Mouse (Mus musculus) CD4-positive helper T cell, adult 2 months (primary cell): ENCODE results near the gene Cgref1.

ENCODE experiments used
- DNase-seq: peaks from one replicate; pipeline ENCODE4 v3.0.0-alpha.2; 2012; ENCODE audit warnings: low read depth, missing footprints, low spot score

Gene Cgref1

DNA sequence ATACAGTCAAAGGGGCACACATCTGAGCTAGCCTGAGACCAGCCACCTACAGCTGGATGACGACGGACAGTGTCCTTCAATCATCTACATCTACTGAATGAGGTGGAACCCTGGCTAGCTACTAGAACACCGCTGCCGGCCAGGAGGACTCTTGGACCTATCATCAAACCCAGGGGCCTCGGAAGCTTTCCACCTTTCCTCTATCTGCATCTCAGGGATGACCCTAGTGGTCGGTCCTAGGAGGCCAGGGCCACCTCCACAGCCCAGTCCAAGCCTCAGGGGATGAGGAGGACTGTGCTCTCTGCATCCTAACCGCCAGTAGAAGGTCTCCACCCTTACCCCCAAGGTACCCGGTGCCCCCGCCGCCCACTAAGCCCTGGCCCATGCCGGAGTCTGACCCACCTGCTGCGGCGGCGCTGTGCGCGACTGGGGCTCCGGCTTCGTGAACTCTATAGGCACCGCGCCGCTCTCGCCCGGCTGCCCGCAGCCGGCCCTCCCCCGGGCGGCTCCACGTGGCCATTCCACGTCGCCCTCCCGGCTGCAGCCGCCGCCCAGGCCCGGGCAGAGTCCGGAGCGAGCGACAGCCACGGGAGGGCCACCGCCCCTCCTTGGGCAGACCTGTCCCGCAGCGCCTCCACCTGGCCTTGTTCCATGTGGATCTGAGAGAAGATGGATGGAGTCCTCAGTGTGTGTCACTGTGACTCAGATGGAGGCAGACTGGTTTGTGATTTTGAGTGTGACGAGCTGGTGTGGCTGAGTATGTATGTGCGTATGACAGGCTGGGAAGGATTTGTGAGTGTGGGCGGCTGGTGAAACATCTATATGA lies at the start of gene Cgref1:
Cgref1 (minus strand) TSS at position 636 of the 826 bp plus-strand sequence.
- DNase-seq: peak; percentile 42

DNA sequence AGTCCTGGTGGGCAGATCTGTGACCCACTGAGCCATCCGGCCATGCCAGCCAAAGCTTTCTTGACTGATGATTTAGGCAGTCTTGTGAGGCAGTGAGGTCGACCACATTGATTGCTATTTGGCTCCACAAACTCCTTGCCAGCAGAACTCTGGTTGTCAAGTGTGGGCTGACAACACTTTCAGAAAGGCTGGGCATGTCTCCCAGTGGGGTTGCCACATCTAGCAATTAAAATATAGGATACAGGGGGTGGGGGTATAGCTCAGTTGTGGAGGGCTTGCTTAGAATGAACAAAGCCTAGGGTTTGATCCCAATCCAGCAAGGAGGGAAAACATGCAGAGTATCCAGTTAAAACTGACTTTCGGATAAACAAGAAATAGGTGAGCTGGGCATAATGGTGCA lies 48.7 kb upstream of the Cgref1 start:
- DNase-seq: no peak

DNA sequence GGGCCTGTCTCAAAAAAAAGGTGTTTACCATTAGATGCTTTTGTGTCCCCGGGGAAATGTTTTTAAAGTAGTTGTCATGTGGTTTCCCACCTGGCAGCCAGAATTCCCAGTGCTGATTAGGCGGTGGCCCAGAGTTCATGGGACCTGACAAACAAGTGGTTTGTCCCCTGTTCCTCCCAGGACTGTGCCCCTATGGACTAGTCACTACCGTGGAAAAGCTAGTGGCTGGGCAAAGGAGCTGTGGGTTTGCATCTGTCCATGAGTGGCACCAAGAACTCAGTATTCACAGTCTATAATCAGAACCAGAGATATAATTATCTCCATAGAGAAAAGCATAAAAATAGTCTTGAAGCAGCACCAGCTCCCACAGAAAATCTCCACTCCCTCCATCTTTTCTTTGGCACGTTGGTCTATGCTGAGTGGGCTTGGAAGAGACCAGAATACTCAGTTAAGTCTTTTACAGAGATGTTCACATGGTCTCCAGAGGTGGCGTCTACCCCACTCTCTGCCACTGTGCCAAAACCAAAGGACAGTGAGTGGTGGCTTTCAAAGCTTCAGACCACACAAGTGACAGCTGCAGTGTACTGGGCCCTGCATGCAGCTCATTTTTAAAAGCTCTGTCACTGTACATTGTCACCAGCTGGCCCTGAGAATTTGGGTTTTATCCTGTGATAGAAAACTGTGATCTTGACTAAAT lies 47.7 kb upstream of the Cgref1 start:
- DNase-seq: no peak

DNA sequence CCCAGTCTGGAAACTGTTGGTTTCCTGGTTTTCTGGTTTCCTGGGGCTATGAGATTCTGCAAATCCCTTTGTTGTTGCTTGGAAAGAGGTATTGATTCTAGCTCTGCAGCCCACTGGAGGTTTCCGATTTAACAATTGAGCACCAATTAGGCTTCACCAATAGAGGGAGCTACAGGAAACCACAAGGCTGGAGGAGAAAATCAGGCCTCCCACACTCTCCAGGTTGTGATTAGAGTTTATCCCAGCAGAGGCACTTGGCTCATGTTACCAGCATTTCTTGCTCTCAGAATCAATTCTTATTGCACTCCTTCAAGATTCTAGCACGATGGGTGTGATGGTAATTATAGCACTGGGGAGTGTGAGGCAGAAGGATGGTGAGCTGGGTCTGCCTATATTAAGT lies 37.0 kb upstream of the Cgref1 start:
- DNase-seq: peak; percentile 23

DNA sequence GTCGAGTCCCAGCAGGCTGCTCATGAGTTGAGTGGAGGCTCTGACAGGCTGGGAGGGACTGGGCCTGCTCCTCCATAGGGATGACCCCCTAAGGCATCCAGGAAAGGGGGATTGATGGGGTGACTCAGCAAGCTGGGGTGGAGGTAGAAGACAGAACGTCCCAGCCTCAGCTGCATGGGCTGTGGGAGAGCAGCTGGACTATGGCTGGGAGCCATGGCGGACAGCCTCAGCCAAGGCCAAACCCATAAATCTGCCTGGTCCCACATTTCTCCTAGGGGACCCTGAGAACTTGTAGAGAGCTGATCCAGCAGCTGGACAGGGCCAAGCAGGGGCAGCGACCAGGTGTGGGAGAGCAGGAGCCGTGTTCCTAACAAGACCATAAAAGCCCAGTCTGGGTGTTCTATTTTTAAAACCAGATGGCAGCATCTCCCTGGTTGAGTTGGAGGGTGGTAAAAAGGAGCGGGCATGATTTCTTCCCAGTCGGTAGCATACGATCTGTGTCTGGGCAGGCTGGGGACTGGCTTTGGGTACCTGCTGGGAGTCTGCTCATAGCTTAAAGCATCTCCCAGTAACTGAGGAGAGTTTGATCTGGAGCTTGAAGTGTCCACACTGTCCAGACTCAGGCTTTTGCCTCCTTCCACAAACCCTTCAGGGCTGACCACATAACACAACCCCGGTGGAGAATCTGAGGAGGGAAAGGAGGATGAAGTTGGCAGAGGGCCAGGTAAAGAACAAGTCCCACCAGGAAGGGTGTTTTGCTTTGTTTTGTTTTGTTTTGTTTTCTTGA lies 29.7 kb upstream of the Cgref1 start:
- no peak for DNase-seq

DNA sequence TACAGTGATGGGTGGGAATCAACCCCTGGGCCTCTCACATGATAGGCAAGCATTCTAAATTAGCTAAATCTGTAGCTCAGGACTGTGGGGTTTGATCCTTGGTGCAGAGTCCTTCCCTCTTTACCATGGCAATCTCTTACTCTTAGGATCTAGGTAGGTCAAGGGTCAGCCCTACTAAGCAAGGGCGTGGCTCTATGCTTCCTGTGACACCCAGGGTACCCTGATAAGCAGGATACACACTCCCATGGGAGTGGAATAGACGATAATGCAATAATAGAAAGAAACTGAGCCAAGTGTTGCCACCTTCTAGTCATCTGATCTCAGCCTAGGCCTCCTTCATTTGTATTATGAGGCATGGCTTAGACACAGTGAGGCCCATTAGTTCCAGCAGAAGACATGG lies 24.0 kb upstream of the Cgref1 start:
- DNase-seq: no peak

DNA sequence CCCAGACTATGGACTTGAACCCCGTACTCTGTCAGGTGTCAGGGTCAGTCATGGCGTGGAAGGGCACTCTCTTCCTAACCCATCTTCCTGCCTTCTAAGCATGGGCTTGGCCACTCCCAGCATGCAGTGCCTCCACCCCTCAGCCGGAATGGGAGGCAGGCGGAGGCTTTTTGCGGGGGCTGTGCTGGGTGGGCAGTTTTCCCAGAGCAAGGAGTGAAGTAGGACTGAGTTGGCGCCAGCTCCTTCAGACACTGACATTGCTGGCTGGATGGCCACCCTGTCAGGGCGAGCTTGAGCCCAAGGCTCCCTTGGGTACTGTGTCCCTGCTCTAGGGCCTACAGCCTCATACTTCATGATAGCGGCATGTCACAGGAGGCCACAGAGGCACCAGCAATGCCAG lies 23.0 kb upstream of the Cgref1 start, which contains the start of gene Tcf23:
Tcf23 (plus strand) TSS at position 247 of the 400 bp plus-strand sequence.
- no peak for DNase-seq

DNA sequence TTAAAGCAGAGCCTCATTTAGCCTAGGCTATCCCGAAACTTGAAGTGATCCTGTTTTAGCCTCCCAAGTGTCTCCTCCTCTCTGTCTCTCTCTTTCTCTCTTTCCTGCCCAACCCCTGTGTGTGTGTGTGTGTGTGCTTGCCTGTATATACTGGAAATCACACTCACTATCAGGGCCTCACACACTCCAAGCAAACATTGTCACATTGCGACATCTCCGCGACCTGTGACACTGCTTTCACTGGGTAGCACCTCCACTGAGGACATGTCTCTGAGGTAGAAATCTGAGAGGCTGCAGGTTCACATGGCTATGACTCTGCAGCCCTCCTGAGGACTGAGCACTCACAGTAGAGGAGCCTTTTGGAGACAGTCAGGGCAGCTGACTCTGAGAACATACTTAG lies 20.8 kb upstream of the Cgref1 start:
- DNase-seq: no peak

DNA sequence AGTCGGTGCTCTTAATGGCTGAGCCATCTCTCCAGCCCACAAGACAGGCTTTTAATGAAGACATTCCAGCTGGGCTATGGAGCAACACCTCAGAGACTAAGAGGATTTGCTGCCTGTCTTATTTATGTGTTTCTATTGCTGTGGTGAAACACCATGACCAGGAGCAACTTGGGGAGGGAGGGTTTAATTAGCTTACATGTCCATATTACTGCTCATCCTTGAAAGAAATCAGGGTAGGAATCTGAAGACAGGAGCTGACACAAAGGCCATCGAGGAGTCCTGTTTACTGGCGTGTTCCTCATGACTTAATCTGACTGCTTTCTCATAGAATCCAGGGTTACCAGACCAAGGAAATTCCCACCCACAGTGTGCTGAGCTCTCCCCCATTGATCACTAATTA lies 18.5 kb upstream of the Cgref1 start:
- no peak for DNase-seq

DNA sequence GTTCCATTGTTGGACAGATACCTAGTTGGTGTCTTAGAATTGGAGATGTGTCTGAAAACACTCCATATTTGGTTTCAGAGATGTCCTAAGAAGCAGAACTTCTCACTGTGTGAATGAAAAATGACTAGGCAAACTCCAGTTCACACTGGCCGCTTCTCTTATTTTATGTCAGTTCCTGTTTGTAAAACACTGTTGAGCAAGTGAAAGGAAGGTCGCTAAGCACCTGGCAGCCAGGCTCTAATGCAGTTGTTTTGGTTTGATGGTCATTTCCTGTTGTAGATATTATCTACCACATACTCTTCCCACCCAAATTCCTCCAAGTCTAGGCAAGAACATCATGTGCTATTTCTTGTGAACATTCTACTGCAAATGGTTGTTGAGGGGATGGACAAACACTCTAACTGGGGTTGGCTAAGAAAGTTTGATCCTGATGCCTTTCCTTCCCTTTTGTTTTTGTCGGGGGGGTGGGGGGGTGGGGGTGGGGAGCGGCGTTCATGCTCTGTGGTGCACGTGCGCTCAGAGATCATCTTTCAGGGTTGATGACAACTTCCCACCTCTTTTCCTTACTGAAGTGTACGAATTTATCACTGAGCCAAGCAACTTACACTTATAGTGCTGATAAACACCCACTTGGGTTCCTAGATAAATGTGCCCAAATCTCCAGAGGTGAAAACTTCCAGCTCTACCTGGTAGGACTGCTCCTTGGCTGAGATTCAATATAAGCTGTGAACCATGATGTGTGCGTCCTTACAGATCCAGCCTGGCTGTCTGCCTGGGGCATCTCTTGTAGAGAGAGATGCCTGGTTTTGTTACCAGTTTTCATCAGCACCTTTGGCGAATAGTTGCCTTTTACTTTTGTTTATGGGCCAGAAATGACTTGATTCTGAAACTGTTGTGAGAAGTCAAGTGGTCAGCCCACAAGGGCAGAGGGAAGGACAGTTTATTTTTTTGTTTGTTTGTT lies 16.4 kb upstream of the Cgref1 start:
- peak; percentile 70 for DNase-seq

DNA sequence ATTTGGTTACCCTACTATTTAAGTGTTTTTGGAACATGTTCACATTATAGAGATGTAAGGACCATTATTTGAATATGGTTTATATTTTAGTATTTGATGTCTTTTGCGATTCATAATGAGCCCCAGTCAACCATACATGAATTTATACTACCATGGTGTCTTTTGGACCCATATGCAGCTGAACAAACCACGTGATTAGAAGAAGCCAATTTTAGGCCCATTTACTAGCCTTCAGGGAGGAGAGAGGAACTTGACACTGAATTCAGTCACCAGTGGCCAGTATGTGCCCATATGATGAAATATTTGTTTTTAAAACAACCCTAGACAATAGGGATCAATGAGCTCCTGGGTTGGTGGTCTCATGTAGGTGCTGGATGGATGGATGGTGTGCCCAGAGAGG lies 15.4 kb upstream of the Cgref1 start:
- DNase-seq: no peak

DNA sequence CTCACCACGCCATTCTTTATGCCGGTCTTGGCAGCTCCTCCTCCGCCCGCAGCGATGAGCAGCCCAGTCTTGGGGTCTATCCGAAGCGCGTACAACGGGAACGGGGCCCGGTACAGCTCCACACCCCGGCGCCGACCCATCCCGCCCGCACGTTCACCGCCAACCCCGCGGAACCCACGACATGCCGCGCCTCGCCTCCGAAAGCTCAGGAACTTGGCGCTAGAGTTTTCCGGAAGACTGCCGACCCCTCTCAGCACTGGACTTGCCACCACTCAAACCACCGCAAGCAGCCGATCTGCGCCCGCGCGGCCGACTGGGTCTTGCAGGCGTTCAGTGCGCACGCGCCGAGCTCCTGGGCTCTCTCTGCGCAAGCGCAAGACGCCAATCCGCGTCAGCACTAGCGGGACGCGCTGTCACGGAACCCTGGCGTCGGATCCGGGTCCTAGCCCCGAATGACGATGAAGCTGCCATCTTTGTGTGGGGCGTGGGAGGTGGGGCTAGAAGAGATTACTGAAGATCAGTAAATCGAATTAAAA lies 14.6 kb upstream of the Cgref1 start, which contains the start of gene Preb:
Preb (minus strand) TSS at position 396 of the 536 bp plus-strand sequence.
- DNase-seq: peak; percentile 98

DNA sequence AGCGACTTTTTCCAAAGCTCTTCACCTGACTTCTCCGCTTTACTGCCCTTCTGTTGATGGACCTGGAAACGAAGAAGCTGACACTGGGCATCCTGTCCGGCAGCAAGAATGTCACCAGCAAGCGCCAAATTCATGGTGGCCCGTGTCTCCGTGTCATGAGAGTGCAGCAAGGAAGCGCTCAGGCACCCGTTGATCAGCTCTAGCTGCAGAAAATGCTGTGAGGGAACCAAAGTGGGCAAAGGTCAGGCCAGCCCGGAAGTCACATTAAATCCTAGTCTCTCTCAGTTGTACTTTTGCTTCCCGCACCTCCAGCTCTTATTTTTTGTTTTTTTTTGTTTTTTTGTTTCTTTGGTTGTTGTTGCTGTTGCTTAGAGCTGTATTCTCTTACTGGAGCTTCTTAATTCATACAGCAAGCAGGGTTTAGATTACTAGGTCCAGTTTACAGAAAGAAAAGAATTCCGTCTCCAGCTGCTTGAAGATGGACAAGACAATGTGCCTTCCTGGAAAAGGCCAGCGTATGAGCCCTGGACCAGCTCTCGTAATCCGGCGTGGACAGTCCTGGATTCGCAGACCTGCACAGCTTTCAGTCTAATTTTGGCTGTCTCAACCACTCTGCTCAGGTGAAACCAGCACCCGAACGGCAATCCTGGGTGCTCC lies 13.9 kb upstream of the Cgref1 start:
- DNase-seq: peak; percentile 15

DNA sequence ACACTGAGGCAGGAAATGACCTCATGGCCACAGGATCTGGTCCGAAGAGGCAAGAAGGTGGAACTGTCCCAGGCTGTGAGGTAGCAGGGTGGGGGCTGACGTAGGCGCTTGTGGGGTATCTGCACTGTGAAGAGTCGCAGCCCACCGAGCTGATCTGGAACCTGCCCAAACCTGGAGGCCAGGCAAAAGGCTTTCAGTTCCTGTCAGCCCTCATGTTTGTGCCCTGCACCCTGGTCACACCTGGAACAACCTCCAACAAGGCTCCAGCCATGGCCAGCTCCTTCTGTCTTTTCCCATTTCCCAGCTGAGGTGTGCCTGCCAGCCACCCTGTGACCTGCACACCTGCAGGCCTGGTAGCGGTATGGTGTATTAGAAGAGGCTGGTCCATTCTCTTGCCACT lies 12.5 kb upstream of the Cgref1 start:
- DNase-seq: no peak

DNA sequence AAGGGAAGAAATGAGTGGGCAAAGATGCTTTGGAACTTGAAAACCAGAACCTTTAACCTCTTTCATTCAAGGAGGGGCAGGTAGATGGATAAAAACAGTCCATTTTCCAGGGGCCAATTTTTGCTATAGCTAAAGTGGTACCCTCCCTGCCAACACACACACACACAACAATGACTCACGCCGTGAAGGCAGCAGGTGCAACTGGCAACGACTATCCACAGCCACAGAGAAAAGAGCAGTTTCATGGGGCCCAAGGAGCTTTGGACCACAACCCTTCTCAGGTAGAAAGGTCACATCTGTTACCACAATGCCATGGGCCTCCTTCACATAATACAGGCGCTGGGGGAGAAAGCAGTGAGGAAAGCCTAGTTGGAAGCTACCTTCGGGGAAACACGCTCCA lies 10.4 kb upstream of the Cgref1 start:
- DNase-seq: no peak

DNA sequence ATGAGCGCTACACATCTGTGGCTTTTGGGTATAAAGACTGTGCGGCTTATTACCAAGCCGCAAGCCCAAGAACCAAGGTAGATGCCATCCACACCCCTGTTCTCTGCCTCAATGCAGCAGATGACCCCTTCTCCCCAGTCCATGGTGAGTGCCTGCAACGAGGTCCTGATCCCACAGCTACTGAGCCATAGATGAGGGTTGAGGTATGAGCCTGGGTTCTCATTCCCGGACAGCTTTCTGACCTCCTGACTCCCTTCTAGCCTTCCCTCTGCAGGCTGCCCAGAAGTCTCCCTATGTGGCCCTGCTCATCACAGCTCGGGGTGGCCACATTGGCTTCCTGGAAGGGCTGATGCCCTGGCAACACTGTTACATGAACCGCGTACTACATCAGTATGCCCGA lies 9.2 kb upstream of the Cgref1 start:
- DNase-seq: no peak

DNA sequence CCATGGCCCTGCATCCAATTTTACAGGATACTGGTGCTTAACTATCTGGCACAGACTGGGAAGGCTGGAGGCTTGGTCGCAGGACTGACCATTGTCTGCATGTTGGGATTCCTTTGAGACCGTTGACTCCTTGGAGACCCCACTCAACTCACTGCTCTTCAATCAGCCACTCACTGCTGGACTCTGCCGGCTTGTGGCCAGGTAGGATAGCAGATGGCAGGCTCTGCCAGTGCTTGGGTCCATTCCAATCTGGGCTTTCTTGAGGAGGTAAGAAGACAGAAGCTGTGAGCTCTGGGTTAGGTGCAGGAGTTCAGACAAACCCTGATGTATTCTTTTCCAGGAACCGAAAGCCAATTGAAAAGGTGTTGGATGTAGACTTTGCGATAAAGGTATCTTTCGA lies 8.7 kb upstream of the Cgref1 start:
- no peak for DNase-seq

DNA sequence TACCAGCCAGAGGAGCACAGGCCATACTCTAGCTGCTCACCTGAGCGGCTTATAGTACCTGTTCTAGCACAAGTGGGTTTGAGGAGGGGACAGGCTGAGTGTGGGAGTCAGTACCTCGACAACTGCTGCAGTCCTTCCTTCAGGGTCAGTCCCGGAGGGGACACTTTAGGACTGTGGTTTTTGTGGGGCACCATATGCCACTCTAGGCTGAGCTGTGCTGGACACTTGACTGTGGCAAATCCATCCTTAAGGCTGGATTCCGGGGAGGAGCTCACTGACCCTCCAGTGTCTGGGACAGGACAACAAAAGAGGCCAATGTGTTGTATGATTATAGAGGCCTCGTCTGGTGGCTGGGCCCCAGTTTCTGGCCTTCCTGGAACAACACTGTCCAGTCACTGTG lies 7.2 kb upstream of the Cgref1 start:
- no peak for DNase-seq

DNA sequence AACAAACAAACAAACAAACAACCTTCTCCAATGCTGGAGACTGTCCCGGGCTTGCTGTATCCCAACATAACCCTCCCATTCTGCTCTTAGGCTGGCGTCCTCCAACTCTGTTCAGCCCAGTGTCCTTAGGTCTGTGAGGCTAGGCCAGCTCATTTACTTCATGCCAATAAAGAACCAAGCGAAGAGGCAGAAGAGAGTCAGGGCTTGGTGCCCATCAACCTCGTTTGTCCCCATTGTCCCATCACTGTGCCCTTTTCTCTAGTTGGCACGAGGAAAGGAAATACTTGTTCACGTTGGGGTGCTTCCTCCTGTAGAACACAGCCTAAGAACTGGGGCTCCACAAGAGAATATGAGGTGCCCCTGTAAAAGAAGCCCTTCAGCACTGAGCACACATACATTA lies 6.3 kb upstream of the Cgref1 start:
- DNase-seq: no peak

DNA sequence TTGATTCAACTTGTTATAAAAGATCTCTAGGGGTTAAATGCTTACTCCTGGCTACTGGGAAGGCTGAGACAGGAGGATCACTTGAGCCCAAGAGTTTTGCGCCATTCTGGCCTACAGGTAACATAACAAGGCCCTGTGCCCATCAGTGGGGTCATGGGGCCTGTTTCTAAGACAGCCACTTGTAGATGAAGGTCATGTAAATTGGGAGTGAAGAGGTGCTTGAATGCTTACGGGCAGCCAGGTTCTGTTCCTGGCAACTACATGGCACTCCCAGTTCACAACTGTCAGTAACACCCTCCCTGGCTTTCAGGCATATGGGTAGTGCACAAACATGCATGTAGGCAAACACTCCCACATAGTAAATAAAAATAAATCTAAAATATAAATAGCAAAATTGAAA lies 5.5 kb upstream of the Cgref1 start:
- no peak for DNase-seq
